Mouse (Mus musculus) CH12.LX (cell line): Measurements from ENCODE around the gene Guk1. TPM values are rescaled to one million over a fixed set of nuclear protein-coding genes. Genes with fewer than 3 reads are reported as not detected.

Experiments
- DNase-seq: peaks from one replicate; pipeline ENCODE4 v3.0.0-alpha.2; 2013; ENCODE audit errors: extremely low read depth
- H3K27ac ChIP-seq: 2 replicates; pipeline ENCODE4 v1.5.1; 2012; ENCODE audit warnings: low read depth, mild to moderate bottlenecking, control low read depth, moderate library complexity; ENCODE audit not compliant: insufficient read depth
- H3K27me3 ChIP-seq: replicated peaks from 2 replicates; pipeline ENCODE3; 2012; ENCODE audit warnings: inconsistent platforms
- H3K36me3 ChIP-seq, 2 experiments: replicated peaks in 1 of 2; 2 replicates each; pipeline versions ENCODE3 to v1.6.1; 2012; ENCODE audit warnings: inconsistent platforms in 1 of 2, low read length in 1 of 2, mild to moderate bottlenecking in 1 of 2, mixed read lengths in 1 of 2, moderate library complexity in 1 of 2; ENCODE audit not compliant: control insufficient read depth in 1 of 2, insufficient read depth in 1 of 2
- H3K4me1 ChIP-seq, 2 experiments: 2 replicates each; pipeline ENCODE4 v1.6.1; 2012; ENCODE audit warnings: inconsistent platforms in 1 of 2, moderate library complexity in 1 of 2; ENCODE audit not compliant: insufficient read depth in 2 of 2, control insufficient read depth in 1 of 2
- H3K4me2 ChIP-seq: 2 replicates; pipeline ENCODE4 v1.6.1; 2012; ENCODE audit warnings: low read depth, mild to moderate bottlenecking, control low read depth; ENCODE audit not compliant: poor library complexity, insufficient read depth, severe bottlenecking
- H3K4me3 ChIP-seq, 3 experiments: fragments of 150-350 bp in 1 of 3; sonication (generic) in 1 of 3; replicated peaks in 1 of 3; 2 replicates each; pipeline versions ENCODE3 to v1.5.1; 2011 to 2012; ENCODE audit warnings: low read depth in 2 of 3, low read length in 2 of 3, mild to moderate bottlenecking in 2 of 3, moderate library complexity in 2 of 3, control low read depth in 1 of 3, improper control_type of control experiment in 1 of 3, inconsistent platforms in 1 of 3, mixed read lengths in 1 of 3; ENCODE audit not compliant: poor library complexity in 1 of 3
- H3K79me2 ChIP-seq: replicated peaks from 2 replicates; pipeline ENCODE4 v1.6.1; 2012; ENCODE audit warnings: mild to moderate bottlenecking, moderate library complexity; ENCODE audit not compliant: control insufficient read depth, poor library complexity, insufficient read depth, severe bottlenecking; ENCODE audit errors: extremely low read depth
- H3K9ac ChIP-seq: 2 replicates; pipeline ENCODE4 v1.6.1; 2012; ENCODE audit warnings: low read depth, mild to moderate bottlenecking, control low read depth, moderate library complexity; ENCODE audit not compliant: insufficient read depth
- H3K9me3 ChIP-seq: replicated peaks from 2 replicates; pipeline ENCODE3; 2012; ENCODE audit warnings: low read length, inconsistent platforms, mixed read lengths
- CHD1 ChIP-seq: IDR thresholded peaks from 2 replicates; pipeline ENCODE4 v1.6.1; 2012; ENCODE audit warnings: low read depth, low read length, improper control_type of control experiment, inconsistent platforms
- ELF1 ChIP-seq: IDR thresholded peaks from 2 replicates; pipeline ENCODE4 v1.6.1; 2014; ENCODE audit warnings: low read depth, mild to moderate bottlenecking, inconsistent platforms, low read length, improper control_type of control experiment
- EP300 ChIP-seq: IDR thresholded peaks from 2 replicates; pipeline ENCODE4 v1.6.1; 2011; ENCODE audit warnings: low read length, improper control_type of control experiment
- GABPA ChIP-seq: IDR thresholded peaks from 2 replicates; pipeline ENCODE4 v1.6.1; 2012; ENCODE audit warnings: low read depth, low read length, improper control_type of control experiment, inconsistent platforms; ENCODE audit not compliant: insufficient replicate concordance
- JUN ChIP-seq: IDR thresholded peaks from 2 replicates; pipeline ENCODE4 v1.6.1; 2011; ENCODE audit warnings: low read depth, mild to moderate bottlenecking, low read length, improper control_type of control experiment, moderate library complexity; ENCODE audit not compliant: insufficient read depth
- KAT2A ChIP-seq: IDR thresholded peaks from 2 replicates; pipeline ENCODE4 v1.6.1; 2012; ENCODE audit warnings: low read length, improper control_type of control experiment, inconsistent platforms; ENCODE audit not compliant: insufficient replicate concordance
- MAX ChIP-seq: IDR thresholded peaks from 2 replicates; pipeline ENCODE4 v1.6.1; 2011; ENCODE audit warnings: low read length, improper control_type of control experiment
- MAZ ChIP-seq: IDR thresholded peaks from 2 replicates; pipeline ENCODE4 v1.6.1; 2012; ENCODE audit warnings: low read depth, mild to moderate bottlenecking, inconsistent platforms, low read length, improper control_type of control experiment, moderate library complexity
- MXI1 ChIP-seq: IDR thresholded peaks from 2 replicates; pipeline ENCODE4 v1.6.1; 2011; ENCODE audit warnings: mild to moderate bottlenecking, low read depth, low read length, improper control_type of control experiment
- PAX5 ChIP-seq: IDR thresholded peaks from 2 replicates; pipeline ENCODE4 v1.6.1; 2012; ENCODE audit warnings: low read length, inconsistent platforms, mixed read lengths
- POLR2AphosphoS2 ChIP-seq: IDR thresholded peaks from 2 replicates; pipeline ENCODE4 v1.6.1; 2011; ENCODE audit warnings: low read depth, low read length, improper control_type of control experiment
- RAD21 ChIP-seq: IDR thresholded peaks from 2 replicates; pipeline ENCODE4 v1.6.1; 2011; ENCODE audit warnings: low read depth, mild to moderate bottlenecking, low read length, improper control_type of control experiment, moderate library complexity
- RCOR1 ChIP-seq: conservative IDR thresholded peaks from 2 replicates; pipeline ENCODE4 v1.6.1; 2012; ENCODE audit warnings: low read depth, mild to moderate bottlenecking, inconsistent platforms, low read length, improper control_type of control experiment
- TBP ChIP-seq: conservative IDR thresholded peaks from 2 replicates; pipeline ENCODE4 v1.6.1; 2011; ENCODE audit warnings: low read depth, low read length, improper control_type of control experiment
- USF1 ChIP-seq: IDR thresholded peaks from 2 replicates; pipeline ENCODE4 v1.6.1; 2014; ENCODE audit warnings: low read depth, mild to moderate bottlenecking, inconsistent platforms, low read length, improper control_type of control experiment
- ZC3H11A ChIP-seq: IDR thresholded peaks from 2 replicates; pipeline ENCODE4 v1.6.1; 2012; ENCODE audit warnings: low read depth, mild to moderate bottlenecking, inconsistent platforms, low read length, improper control_type of control experiment
- ZMIZ1 ChIP-seq: IDR thresholded peaks from 2 replicates; pipeline ENCODE4 v1.6.1; 2012; ENCODE audit warnings: low read depth, mild to moderate bottlenecking, inconsistent platforms, low read length, improper control_type of control experiment
- ZNF384 ChIP-seq: IDR thresholded peaks from 2 replicates; pipeline ENCODE4 v1.6.1; 2012; ENCODE audit warnings: low read depth, low read length, improper control_type of control experiment, inconsistent platforms
- dilution Hi-C: fragments of 300-500 bp; cut with MboI; formaldehyde crosslinking; loops from 2 replicates; pipeline ENCODE4 v1.14.3; 2020; ENCODE audit warnings: low sequenced_read_pairs; ENCODE audit not compliant: extremely low pct_unique_long_range_greater_than_20kb, extremely low pct_ligation_motif_present
- in situ Hi-C: fragments of 300-500 bp; cut with MboI; formaldehyde crosslinking; loops from 3 replicates; pipeline ENCODE4 v1.14.3; 2019; ENCODE audit warnings: low sequenced_read_pairs, low pct_ligation_motif_present, low pct_unique_long_range_greater_than_20kb, mixed read lengths
- polyA plus RNA-seq: library from polyadenylated mRNA; unstranded; fragments of >175 nt; gene quantifications from 2 replicates; pipeline ENCODE4 v1.2.1, GENCODE M21; 2012; ENCODE audit warnings: low read depth; ENCODE audit not compliant: insufficient read length
- total RNA-seq, 2 experiments: library from RNA; depleted of rRNA; stranded (reverse); fragments of 300-350 nt in 1 of 2; fragments of >200 nt in 1 of 2; gene quantifications; 2 replicates each; pipeline ENCODE4 v1.2.3; 2012 to 2014

Guk1 gene
- total and polyA plus RNA-seq, 3 experiments: 111 to 148 (median 130) TPM

DNA sequence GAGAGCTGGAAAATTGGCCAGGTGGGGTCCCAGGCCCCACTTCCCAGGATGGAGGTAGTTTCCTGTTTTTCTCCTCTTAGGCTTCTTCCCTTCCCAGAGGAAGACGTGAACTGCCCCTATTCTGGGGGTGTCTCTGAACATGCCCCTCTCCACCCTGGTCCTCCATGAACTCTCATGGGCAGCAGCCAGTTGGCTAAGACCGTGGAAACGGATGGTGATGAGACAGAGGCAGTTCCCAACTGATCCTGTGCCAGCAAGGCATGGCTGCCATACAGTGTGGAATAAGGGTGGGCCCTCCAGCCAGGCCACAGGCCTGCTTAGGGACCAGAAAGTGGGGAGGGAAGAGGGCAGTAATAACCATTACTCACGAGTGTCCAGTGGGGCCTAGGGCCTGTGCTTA, 21.5 kb downstream of the Guk1 start:
- no peak overlapping the region for H3K27ac ChIP-seq
- no peak overlapping the region for H3K9ac ChIP-seq
- peaks cover 23 to 66% of the 10 kb centered on the region in 2 experiments for H3K4me1 ChIP-seq
- TF ChIP-seq RAD21: no peak
- TF ChIP-seq ZNF384: no peak
- H3K79me2 ChIP-seq: no peaks in the 10 kb centered on the region
- H3K36me3 ChIP-seq: no peaks in the 10 kb centered on the region
- dilution Hi-C loops: no loop called here
- H3K4me2 ChIP-seq: no peak overlapping the region
- no peak overlapping the region for H3K4me3 ChIP-seq
- H3K9me3 ChIP-seq: no peaks in the 10 kb centered on the region
- peaks cover 2% of the 10 kb centered on the region for H3K27me3 ChIP-seq
- in situ Hi-C loops: no loop called here
- no peak for DNase-seq

DNA sequence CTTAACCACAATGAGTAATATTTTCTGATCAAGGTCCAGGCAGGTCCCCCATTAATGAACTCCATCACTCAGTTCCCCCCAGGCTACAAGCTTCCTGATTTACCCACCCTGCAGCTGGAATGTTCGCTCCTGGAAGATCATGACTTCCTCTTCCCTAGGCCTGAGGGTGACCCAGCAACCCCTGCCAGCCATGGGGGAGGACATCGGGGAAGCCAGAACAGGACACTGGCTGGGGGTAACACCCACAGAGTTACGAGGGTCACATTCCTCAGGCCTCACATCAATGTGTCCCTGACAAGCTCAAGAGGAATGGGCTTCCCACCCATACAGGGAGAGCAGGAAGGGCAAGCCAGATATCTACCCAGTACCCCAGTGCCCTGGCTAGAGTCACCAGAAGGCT, 22.2 kb downstream of the Guk1 start:
- Histone ChIP-seq H3K27me3 (peaks cover 2% of the 10 kb centered on the region), H3K27ac (no peak overlapping the region), H3K4me3 (no peak overlapping the region), H3K36me3 (no peaks in the 10 kb centered on the region), H3K9ac (no peak overlapping the region), H3K9me3 (no peaks in the 10 kb centered on the region), H3K79me2 (no peaks in the 10 kb centered on the region), H3K4me1 (peaks cover 17 to 60% of the 10 kb centered on the region in 2 experiments), H3K4me2 (no peak overlapping the region)
- no peak for DNase-seq
- TF ChIP-seq GABPA (no peak), KAT2A (no peak), ELF1 (no peak), MAZ (no peak), CHD1 (no peak), ZC3H11A (no peak), USF1 (no peak), MXI1 (no peak), PAX5 (no peak), JUN (no peak), POLR2AphosphoS2 (no peak), RCOR1 (no peak), TBP (no peak), ZMIZ1 (no peak), EP300 (no peak), MAX (no peak)
- dilution Hi-C loops (no loop called here), in situ Hi-C loops (loop anchor here (5.0 kb wide), 1 partner anchor 32 kb away; the partner anchor contains the start of gene Mrpl55)
